Mouse (Mus musculus) heart, adult 9 months (tissue): Measurements from ENCODE around the gene Tor1a.
A peak's percentile ranks its signal among the peaks of the same experiment; 100 is the strongest.
"Not testable (repeated sequence)": the region's sequence is repeated elsewhere in the genome, so short reads cannot be mapped to it uniquely, and the experiment has no call there.

ENCODE experiments used
- DNase-seq, 2 experiments: peaks; one replicate each; pipeline ENCODE4 v3.0.0; 2022; ENCODE audit warnings: low spot score in 2 of 2

Gene Tor1a

GRCm38 (mm10) chr2:30918780-30919329 lies 48.9 kb downstream of the Tor1a start:
- no peak for DNase-seq

GRCm38 (mm10) chr2:30918126-30918525 lies 49.6 kb downstream of the Tor1a start:
- no peak for DNase-seq

DNA sequence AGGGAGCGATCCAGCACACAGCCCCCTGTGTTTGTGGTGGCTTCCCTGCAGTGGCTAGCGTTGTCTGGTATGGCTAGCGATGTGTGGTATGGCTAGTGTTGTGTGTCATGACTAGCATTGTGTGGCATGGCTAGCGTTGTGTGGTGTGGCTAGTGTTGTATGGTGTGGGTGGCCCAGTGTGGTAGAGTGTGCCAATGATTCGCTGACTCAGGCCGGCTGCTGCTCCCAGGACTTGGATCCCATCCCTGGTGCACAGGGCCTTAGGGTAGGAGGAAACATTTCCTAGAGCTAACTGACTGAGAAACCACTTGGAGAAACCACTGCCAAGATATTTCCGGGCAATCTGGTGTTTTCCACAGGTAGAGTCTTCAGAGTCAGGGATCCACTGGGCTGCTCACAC lies 50.1 kb downstream of the Tor1a start:
- no peak for DNase-seq

DNA sequence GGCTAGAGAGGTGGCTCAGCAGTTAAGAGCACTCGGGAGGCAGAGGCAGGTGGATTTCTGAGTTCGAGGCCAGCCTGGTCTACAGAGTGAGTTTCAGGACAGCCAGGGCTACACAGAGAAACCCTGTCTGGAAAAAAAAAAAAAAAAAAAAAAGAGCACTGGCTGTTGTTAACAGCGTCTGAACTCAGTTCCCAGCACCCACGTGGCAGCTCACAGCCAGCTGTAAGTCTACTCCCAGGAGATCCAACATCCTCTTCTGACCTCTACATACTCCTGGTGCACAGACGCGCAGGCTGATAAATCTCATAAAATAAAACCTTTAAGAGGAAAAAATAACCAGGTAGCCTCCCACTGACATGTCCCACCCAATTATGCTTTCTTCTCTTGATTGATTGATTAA lies 51.8 kb downstream of the Tor1a start:
- DNase-seq: not testable (repeated sequence)

- no peak for DNase-seq
Measured at GRCm38 (mm10) chr2:30915376-30915775, 52.4 kb downstream of the Tor1a start.

GRCm38 (mm10) chr2:30914836-30915235 lies 52.9 kb downstream of the Tor1a start:
- DNase-seq: no peak

DNA sequence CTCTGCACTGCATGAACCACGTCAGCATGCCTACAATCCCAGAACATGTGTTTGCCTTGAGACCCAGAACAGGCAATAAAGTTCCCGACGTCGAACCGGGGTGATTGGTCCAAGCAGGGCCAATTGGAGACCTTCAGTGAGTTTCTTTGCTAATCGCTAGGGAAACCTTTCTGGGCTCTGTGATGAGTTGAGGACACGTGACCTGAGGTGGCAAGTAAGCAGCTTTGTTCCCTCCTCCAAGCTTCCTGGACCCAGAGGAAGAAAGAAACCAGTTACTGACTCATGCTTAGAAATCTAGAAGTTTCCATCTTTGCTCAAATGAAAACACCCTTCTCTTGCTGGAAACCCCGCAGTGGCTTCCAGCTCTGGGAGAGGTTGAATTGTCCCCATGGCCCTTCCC lies 54.7 kb downstream of the Tor1a start:
- DNase-seq: no peak

DNA sequence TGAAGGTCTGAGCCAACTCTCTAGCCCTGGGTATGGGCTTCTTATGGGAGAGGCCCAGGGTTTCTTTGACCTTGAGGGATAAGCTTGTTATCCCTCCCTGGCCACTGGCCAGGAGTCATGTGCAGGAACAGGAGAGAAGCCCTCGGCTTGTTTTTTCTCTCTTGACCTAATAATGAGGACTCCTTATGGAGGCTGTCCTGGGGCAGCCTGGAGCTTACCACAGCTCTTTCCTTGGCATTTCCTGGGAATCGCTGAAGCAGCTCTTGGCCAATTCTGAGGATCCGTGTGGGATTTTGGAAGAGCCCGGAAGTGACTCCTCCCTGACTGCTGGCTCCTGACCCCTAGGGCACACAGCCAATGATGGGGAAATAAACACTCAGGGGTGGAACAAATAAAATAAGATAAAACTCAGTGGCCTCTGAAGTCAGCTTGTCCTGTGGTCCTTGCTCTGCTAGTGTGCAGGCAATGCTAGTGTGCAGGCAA lies 55.4 kb downstream of the Tor1a start:
- DNase-seq: peak; percentile 72 to 81
